Mouse (Mus musculus) bone marrow, adult 2 months (tissue): Measurements from ENCODE around the gene Khdc4.

Experiments
- CTCF ChIP-seq: fragments of 200-500 bp; IDR thresholded peaks from 2 replicates; pipeline ENCODE4 v1.5.1; 2011; ENCODE audit warnings: low read length, control low read depth; ENCODE audit not compliant: control insufficient read depth, insufficient read depth
- POLR2A ChIP-seq: fragments of 200-500 bp; IDR thresholded peaks from 2 replicates; pipeline ENCODE4 v1.6.1; 2011; ENCODE audit warnings: low read depth, mild to moderate bottlenecking, control low read depth, low read length, borderline replicate concordance; ENCODE audit not compliant: control insufficient read depth

GRCm38 (mm10) chr3:88701222-88701621, 15.6 kb downstream of the Khdc4 start:
- no peak for TF ChIP-seq CTCF
- TF ChIP-seq POLR2A = no peak
